Mouse (Mus musculus): ENCODE measurements around the gene Mical2. TPM values are rescaled to one million over a fixed set of nuclear protein-coding genes. Genes with fewer than 3 reads are reported as not detected.

Gene Mical2
- polyA plus RNA-seq, 1 experiment from 2014 or later: 1.2 TPM

DNA sequence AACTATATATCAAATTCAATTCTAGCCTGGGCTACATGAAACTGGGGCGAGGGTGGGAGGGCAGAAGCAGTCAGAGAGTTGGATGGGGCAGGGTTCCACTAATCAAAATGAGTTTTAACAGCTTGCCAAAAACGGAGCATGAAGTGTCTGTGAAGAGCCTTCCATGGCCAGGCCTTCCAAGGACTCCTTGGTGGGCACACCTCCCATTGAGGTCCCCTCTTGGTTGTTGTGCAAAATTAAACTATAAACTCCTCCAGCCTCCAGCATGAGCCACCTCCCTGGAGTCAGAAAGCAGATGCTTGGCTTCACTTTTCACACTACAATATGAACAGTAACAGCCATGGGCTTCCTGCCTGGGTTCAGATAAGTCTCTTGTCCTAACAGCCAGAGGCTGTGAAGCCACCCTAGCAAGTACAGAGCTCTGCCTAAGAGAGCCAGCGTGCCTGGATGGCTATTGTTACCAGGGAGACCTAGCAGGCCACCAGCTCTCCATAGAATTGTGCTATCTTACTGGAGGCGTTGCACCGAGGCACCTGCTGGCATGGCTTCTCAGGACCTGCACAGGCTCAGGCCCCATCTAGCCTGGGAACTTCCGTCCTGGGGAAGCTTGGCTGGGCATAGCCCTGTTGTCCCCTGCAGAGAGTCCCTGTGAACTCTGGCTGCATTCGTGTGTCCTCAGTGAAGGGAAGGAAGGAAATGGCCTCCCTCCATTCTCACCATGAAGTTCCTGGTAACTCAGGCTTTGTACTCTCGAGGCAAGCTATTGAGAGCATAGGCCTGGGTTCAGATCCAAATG lies 70.0 kb downstream of the Mical2 start:
- no peaks in the 10 kb centered on the region for H3K27me3 ChIP-seq (replicated peaks; ENCODE audit: low read depth, poor library complexity, severe bottlenecking)
- H3K4me1 ChIP-seq: peaks cover 19% of the 10 kb centered on the region
- H3K36me3 ChIP-seq (replicated peaks): no peaks in the 10 kb centered on the region
- no peak for DNase-seq (ENCODE audit: low spot score)
- no peak overlapping the region for H3K27ac ChIP-seq (replicated peaks)
- WGBS: 69% methylated on average over 8 of the region's 8 CpGs
- H3K4me3 ChIP-seq: no peak overlapping the region
- H3K9me3 ChIP-seq: no peaks in the 10 kb centered on the region

DNA sequence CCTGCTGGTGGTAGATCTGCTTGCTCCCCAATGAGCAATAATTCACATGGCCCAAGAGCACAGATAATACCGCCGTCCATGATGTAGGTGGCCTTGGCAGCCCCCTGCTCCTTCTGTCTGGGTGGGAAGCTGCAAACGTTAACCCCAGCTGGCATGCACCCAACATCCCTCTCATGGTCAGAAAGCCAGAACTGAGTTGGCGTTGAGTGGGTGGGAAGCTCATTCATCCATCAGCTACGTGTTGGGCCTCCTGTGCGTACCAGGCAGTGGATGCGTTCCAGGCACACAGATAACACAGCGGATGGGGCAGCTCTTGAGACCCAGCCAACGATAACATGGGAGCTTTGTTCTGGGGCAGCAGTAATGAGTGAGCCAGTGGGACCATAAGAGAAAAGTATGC lies 72.4 kb downstream of the Mical2 start:
- H3K27ac ChIP-seq (replicated peaks): no peak overlapping the region
- peaks cover 19% of the 10 kb centered on the region for H3K4me1 ChIP-seq
- no peaks in the 10 kb centered on the region for H3K27me3 ChIP-seq (replicated peaks; ENCODE audit: low read depth, poor library complexity, severe bottlenecking)
- no peaks in the 10 kb centered on the region for H3K36me3 ChIP-seq (replicated peaks)
- no peak overlapping the region for H3K4me3 ChIP-seq
- H3K9me3 ChIP-seq: no peaks in the 10 kb centered on the region
- 93% methylated on average over 9 of the region's 9 CpGs for WGBS
- no peak for DNase-seq (ENCODE audit: low spot score)

DNA sequence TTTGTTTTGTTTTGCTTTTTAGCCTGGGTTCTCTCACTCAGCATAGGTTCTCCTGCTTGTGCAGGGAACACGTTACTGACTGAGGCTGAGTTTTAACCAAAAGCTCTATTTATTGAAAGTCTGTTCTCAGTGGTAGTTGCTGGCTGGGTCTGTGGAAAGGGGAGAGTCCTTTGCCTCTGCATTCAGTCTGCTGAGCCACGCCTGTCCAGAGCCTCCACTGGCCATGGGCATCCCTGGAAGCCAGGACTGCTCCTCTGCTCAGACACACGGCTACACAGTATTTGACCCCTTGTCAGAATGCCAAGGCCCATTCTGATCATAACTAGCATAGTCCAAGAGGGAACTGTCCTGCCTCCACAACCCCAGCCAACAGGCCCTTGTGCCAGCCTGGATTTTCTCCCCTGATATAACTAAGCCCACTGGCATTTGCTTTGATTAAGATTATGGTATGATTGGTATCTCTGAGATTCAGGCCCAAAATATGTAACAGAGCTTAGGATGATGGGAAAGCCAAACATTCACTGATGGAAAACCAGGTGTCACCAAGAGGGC lies 73.3 kb downstream of the Mical2 start:
- Histone ChIP-seq H3K9me3 (no peaks in the 10 kb centered on the region), H3K4me3 (no peak overlapping the region), H3K36me3 (replicated peaks) (no peaks in the 10 kb centered on the region), H3K4me1 (peaks cover 11% of the 10 kb centered on the region), H3K27ac (replicated peaks) (no peak overlapping the region), H3K27me3 (replicated peaks; ENCODE audit: low read depth, poor library complexity, severe bottlenecking) (no peaks in the 10 kb centered on the region)
- no peak for DNase-seq (ENCODE audit: low spot score)
- 80% methylated on average over 3 of the region's 3 CpGs for WGBS

DNA sequence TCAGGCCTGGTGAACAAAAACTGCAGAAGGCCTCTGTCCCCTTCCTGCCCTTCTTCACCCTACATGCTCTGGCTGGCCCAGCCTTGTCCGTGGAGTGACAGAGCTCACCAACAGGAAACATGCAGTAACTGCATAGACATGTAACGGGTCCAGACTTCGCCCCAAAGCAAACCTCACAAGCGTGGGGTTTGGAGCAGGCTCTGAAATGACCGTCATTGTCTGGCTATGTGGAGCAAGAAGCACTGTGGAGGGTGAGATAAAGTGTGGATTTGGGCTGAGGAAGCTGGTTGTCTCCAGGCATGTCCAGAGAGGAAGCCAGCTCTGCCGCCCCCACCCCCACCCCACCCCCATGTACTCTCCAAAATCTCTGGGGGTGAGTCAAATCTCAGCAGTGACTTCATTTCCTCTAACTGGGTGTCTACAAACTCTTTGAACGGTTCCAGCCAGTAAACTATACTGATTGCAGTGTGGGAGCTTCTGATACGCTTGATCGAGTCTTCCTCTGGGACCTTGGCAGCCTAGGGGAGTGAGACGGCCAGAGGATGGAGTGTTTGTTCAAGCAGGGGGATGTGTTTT lies 74.0 kb downstream of the Mical2 start:
- H3K27ac ChIP-seq (replicated peaks): 0 out of 2 replicates have a peak overlapping the region, but pooled peaks have one; percentile 5
- peaks cover 6% of the 10 kb centered on the region; the same call in 1 of the 2 replicates for H3K4me1 ChIP-seq
- no peaks in the 10 kb centered on the region for H3K9me3 ChIP-seq

DNA sequence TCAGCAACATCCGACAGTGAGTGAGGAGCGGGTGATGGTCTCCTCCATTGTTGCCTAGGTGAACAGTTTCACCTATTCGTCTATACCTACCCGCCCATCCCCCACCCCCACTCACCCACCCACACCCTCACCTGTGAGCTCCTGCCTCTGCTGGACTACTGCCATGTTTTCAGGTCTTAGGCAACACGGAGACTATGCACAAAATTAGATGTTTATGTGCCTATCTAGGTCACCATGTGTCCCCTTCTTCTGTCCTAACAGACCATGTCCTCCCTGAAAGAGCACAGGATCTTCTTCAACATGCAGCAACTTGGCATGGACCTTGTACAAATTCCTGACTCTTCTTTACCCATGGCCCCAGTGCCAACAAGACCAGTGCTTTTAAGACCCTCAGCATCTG lies 74.5 kb downstream of the Mical2 start:
- Histone ChIP-seq H3K27ac (replicated peaks) (no peak overlapping the region), H3K27me3 (replicated peaks; ENCODE audit: low read depth, poor library complexity, severe bottlenecking) (no peaks in the 10 kb centered on the region), H3K36me3 (replicated peaks) (no peaks in the 10 kb centered on the region), H3K9me3 (no peaks in the 10 kb centered on the region), H3K4me3 (no peak overlapping the region), H3K4me1 (peaks cover 6% of the 10 kb centered on the region; the same call in 1 of the 2 replicates)
- DNase-seq (ENCODE audit: low spot score): no peak
- 78% methylated on average over 5 of the region's 5 CpGs for WGBS

More for the DNA sequence above, 74.0 kb downstream of the Mical2 start:
- no peaks in the 10 kb centered on the region for H3K27me3 ChIP-seq (replicated peaks; ENCODE audit: low read depth, poor library complexity, severe bottlenecking)
- 66% methylated on average over 10 of the region's 10 CpGs for WGBS
- no peak for DNase-seq (ENCODE audit: low spot score)
- H3K36me3 ChIP-seq (replicated peaks): no peaks in the 10 kb centered on the region
- H3K4me3 ChIP-seq: no peak overlapping the region

DNA sequence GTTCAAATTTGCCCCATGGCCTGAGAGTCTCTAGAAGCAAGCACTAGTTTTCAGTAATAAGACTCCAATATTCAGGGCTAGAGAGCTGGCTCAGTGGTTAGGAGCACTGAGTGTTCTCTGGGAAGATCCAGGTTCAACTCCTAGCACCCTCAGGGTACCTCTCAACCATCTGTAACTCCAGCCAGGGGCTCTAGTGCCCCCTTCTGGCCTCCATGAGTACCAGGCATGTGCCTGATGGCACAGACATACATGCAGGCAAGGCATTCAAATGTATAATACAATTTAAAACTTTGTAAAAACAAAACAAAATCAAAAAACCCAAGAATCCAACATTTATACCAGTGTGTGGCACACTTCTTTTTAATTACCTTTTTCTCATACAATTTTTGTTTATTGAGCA lies 75.4 kb downstream of the Mical2 start:
- H3K4me1 ChIP-seq: peaks cover 6% of the 10 kb centered on the region; the same call in 1 of the 2 replicates
- no peaks in the 10 kb centered on the region for H3K9me3 ChIP-seq
- H3K27me3 ChIP-seq (replicated peaks; ENCODE audit: low read depth, poor library complexity, severe bottlenecking): no peaks in the 10 kb centered on the region
- no peak overlapping the region for H3K27ac ChIP-seq (replicated peaks)
- no peak overlapping the region for H3K4me3 ChIP-seq
- DNase-seq (ENCODE audit: low spot score): no peak
- no peaks in the 10 kb centered on the region for H3K36me3 ChIP-seq (replicated peaks)

DNA sequence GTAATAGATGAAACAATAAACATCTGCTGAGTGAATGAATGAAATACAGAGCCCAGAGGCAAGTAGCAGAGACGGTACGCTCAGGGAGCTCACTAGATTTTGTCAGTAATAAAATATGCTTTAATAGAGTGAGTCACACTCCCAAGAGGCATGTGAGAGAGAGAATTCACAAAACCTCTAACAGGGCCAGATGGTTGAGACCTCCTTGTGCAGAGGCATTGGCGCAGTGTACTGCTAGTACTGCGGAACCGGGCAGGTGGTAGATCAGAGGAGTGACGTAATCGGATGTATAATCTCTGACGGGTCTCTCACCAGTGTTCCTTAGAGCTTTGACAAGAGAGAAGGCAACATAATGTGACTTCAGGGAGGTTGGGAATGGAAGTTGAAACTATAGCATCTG lies 78.7 kb downstream of the Mical2 start:
- Histone ChIP-seq H3K27me3 (replicated peaks; ENCODE audit: low read depth, poor library complexity, severe bottlenecking) (no peaks in the 10 kb centered on the region), H3K36me3 (replicated peaks) (no peaks in the 10 kb centered on the region), H3K9me3 (no peaks in the 10 kb centered on the region), H3K27ac (replicated peaks) (no peak overlapping the region), H3K4me1 (peaks cover 6% of the 10 kb centered on the region; the same call in 1 of the 2 replicates), H3K4me3 (no peak overlapping the region)
- WGBS: 88% methylated on average over 8 of the region's 8 CpGs
- no peak for DNase-seq (ENCODE audit: low spot score)

DNA sequence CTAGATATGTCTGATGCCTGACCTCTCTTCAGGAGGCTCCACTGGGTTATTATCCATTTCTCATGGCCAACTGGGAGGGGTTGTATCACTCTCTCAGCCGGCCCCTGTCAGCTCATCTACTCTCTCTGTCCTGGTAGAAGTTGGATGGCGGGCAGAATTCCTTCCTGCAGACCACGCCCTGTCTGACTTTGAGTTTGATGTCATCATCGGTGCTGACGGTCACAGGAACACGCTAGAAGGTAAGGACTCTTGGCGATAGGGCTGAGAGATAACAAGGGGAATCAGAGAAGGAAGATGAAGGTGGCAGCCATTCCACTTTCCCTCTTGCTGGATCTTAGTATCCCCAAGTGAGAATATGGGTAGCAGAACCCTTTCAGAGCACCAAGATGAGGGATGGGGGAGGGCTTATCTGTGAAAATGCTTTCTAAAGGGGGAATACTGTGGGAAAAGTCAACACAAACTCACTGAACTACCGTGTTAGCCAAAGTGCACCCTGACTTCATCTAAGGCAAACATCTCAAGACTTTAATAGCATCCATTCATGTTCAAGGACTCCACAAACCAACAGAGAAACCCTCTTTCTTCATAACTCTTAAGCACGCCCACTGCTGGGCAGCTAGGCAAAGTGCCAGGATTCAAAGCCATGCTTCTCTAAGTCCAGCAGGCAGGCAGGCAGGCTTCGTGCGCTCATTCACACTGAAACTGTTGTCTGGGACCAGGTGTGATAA lies 83.8 kb downstream of the Mical2 start:
- H3K4me3 ChIP-seq: no peak overlapping the region
- H3K27me3 ChIP-seq (replicated peaks; ENCODE audit: low read depth, poor library complexity, severe bottlenecking): no peaks in the 10 kb centered on the region
- no peak for DNase-seq (ENCODE audit: low spot score)
- H3K36me3 ChIP-seq (replicated peaks): no peaks in the 10 kb centered on the region
- WGBS: 90% methylated on average over 11 of the region's 11 CpGs
- no peak overlapping the region for H3K27ac ChIP-seq (replicated peaks)
- H3K4me1 ChIP-seq: peaks cover 12% of the 10 kb centered on the region
- H3K9me3 ChIP-seq: no peaks in the 10 kb centered on the region

DNA sequence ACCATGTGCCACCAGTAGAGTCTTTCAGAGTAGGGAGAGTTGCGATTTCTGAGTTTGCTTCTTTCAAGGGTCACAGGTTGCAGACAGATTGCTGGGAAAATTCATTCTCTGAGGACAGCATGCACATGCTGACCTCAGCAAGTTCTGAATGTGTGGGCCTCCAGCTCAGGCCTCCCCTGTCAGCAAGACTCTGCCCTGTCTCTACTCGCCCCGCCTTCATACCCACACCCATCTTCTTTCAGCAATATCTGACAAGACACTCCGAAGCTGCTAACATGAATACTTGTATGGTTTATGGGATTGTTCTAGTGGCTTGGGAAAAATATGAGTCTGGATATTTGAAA lies 84.3 kb downstream of the Mical2 start:
- no peak overlapping the region for H3K4me3 ChIP-seq
- H3K27me3 ChIP-seq (replicated peaks; ENCODE audit: low read depth, poor library complexity, severe bottlenecking): no peaks in the 10 kb centered on the region
- WGBS: 91% methylated on average over 4 of the region's 4 CpGs
- no peaks in the 10 kb centered on the region for H3K36me3 ChIP-seq (replicated peaks)
- DNase-seq (ENCODE audit: low spot score): no peak
- no peaks in the 10 kb centered on the region for H3K9me3 ChIP-seq
- H3K27ac ChIP-seq (replicated peaks): no peak overlapping the region
- H3K4me1 ChIP-seq: peaks cover 12% of the 10 kb centered on the region

DNA sequence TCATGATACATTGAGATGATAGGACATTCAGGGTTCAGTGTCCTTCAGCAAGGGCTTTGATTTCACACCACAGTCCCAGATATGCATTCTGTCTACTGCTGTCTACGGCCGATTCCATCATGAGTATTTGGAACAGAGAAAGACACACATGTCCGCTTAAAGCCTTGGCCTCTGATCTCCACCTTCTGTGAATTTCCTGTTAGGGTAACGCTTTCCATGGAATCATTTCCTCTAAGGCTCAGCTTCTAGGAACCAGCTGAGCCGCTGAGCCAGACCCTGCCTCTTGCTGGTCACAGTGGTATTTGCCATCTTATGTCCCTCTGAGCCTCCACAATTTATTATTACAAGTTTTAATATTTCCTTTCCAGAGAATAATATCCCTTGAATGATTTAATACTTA lies 87.6 kb downstream of the Mical2 start:
- Histone ChIP-seq H3K36me3 (replicated peaks) (no peaks in the 10 kb centered on the region), H3K27ac (replicated peaks) (no peak overlapping the region), H3K4me3 (no peak overlapping the region), H3K27me3 (replicated peaks; ENCODE audit: low read depth, poor library complexity, severe bottlenecking) (no peaks in the 10 kb centered on the region), H3K4me1 (peaks cover 12% of the 10 kb centered on the region), H3K9me3 (no peaks in the 10 kb centered on the region)
- DNase-seq (ENCODE audit: low spot score): no peak
- WGBS: 73% methylated on average over 5 of the region's 5 CpGs

DNA sequence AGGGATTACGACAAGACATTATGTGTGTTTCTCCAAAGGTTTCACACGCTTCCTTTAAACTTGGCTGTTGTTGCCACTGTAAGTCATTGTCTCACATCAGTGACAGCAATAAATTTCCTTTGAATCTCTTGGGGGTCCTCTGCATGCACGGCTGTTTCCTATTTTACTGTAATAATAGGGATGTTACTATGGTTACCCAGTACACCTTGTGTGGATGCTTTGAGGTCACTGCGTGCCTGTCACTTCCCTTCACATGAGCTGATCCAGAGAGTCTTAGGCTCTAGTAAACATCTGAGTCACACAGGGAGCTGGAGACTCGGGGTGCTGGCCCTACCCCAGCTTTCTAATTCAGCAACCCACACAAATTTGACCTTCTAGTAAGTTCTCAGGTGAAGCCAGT lies 88.0 kb downstream of the Mical2 start:
- DNase-seq (ENCODE audit: low spot score): no peak
- WGBS: 73% methylated on average over 5 of the region's 5 CpGs

DNA sequence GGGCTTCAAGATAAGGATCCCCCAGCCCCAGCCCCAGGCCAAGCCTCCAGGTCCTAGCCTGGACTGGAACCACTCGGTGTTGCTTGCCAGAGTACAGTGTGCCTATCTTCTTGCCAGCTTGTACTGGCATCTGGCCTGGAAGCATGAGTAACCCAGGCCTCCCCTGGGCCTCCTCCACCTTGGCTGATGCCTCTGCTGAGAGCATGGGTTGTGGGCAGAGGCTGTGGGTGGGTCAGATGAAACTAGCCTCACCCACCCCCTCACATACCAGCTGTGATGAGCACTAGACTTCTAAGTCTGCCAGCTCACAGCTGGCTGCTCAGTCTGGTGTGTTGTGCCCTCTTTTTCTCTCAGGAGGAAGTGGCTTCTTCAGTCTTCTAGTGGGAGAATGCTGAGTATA lies 90.6 kb downstream of the Mical2 start:
- Histone ChIP-seq H3K4me1 (peaks cover 12% of the 10 kb centered on the region), H3K4me3 (no peak overlapping the region), H3K27me3 (replicated peaks; ENCODE audit: low read depth, poor library complexity, severe bottlenecking) (no peaks in the 10 kb centered on the region), H3K36me3 (replicated peaks) (no peaks in the 10 kb centered on the region), H3K27ac (replicated peaks) (no peak overlapping the region), H3K9me3 (no peaks in the 10 kb centered on the region)
- DNase-seq (ENCODE audit: low spot score): no peak
- 88% methylated on average over 1 of the region's 1 CpGs for WGBS

More for the DNA sequence above, 88.0 kb downstream of the Mical2 start:
- H3K36me3 ChIP-seq (replicated peaks): no peaks in the 10 kb centered on the region
- H3K4me3 ChIP-seq: no peak overlapping the region
- no peaks in the 10 kb centered on the region for H3K27me3 ChIP-seq (replicated peaks; ENCODE audit: low read depth, poor library complexity, severe bottlenecking)
- H3K9me3 ChIP-seq: no peaks in the 10 kb centered on the region
- H3K27ac ChIP-seq (replicated peaks): no peak overlapping the region
- H3K4me1 ChIP-seq: peaks cover 12% of the 10 kb centered on the region
